Mouse (Mus musculus) CD4-positive naive resting alpha-beta T cell, adult 57 days (primary cell): Measurements from ENCODE around the gene Man1c1. TPM values are rescaled to one million over a fixed set of nuclear protein-coding genes. Genes with fewer than 3 reads are reported as not detected.

Experiments
- total RNA-seq: library from RNA; stranded (reverse); gene quantifications from one replicate; pipeline ENCODE4 v1.2.4, GENCODE M21; 2023

Gene Man1c1
- total RNA-seq, result 9.1 TPM

GRCm38 (mm10) chr4:134703835-134704546, at the start of gene Man1c1:
TSS of gene Man1c1 (minus strand) at chr4:134704290.

GRCm38 (mm10) chr4:134551494-134552316, 152.4 kb downstream of the Man1c1 start, which contains the start of gene Selenon:
TSS of gene Selenon (minus strand) at chr4:134552166.

GRCm38 (mm10) chr4:134534932-134535786, 168.9 kb downstream of the Man1c1 start, which contains the start of gene Mtfr1l:
TSS of gene Mtfr1l (minus strand) at chr4:134535387.

Other genes with a start within 250 kb of the Man1c1 start
- 43.3 TPM for gene Stmn1, start 236.0 kb downstream of the Man1c1 start, total RNA-seq
- gene Paqr7, start 207.6 kb downstream of the Man1c1 start, total RNA-seq, result 32.7 TPM
- gene Aunip, start 193.3 kb downstream of the Man1c1 start, total RNA-seq, result not detected
- gene Mtfr1l, start 168.9 kb downstream of the Man1c1 start, total RNA-seq, result 47.8 TPM
- gene Selenon, start 152.1 kb downstream of the Man1c1 start, total RNA-seq, result 2.0 TPM
- gene Ldlrap1, start 63.7 kb upstream of the Man1c1 start, total RNA-seq, result 130 TPM
- 32.0 TPM for gene Maco1, start 149.1 kb upstream of the Man1c1 start, total RNA-seq
- not detected for gene Rhd, start 160.2 kb upstream of the Man1c1 start, total RNA-seq
- 175 TPM for gene Tmem50a, start 210.7 kb upstream of the Man1c1 start, total RNA-seq
- 452 TPM for gene Rsrp1, start 219.3 kb upstream of the Man1c1 start, total RNA-seq
- gene Syf2, start 226.6 kb upstream of the Man1c1 start, total RNA-seq, result 235 TPM